Mouse (Mus musculus) myocyte (in vitro differentiated cells): Measurements from ENCODE around the gene Olfr558. TPM values are rescaled to one million over a fixed set of nuclear protein-coding genes. Genes with fewer than 3 reads are reported as not detected.

Source experiments
- H3K27me3 ChIP-seq: one replicate; pipeline ENCODE4 v1.6.1; 2011; ENCODE audit not compliant: control insufficient read depth, insufficient read depth, insufficient read length
- H3K36me3 ChIP-seq: one replicate; pipeline ENCODE4 v1.6.1; 2011; ENCODE audit not compliant: control insufficient read depth, insufficient read depth
- H3K4me2 ChIP-seq: one replicate; pipeline ENCODE4 v1.6.1; 2011; ENCODE audit warnings: low read depth, control low read depth
- H3K4me3 ChIP-seq: one replicate; pipeline ENCODE4 v1.5.1; 2011; ENCODE audit warnings: mild to moderate bottlenecking, control low read depth, moderate library complexity
- H3K79me2 ChIP-seq: one replicate; pipeline ENCODE4 v1.6.1; 2011; ENCODE audit not compliant: control insufficient read depth, insufficient read depth
- H3ac ChIP-seq: one replicate; pipeline ENCODE4 v1.6.1; 2011; ENCODE audit not compliant: control insufficient read depth, insufficient read length
- CEBPB ChIP-seq: IDR thresholded peaks from 2 replicates; pipeline ENCODE4 v1.6.1; 2011; ENCODE audit warnings: mild to moderate bottlenecking, moderate library complexity; ENCODE audit not compliant: poor library complexity, insufficient read depth, severe bottlenecking
- E2F4 ChIP-seq: IDR thresholded peaks from one replicate; pipeline ENCODE4 v1.6.1; 2011; ENCODE audit warnings: mild to moderate bottlenecking, control low read depth, moderate library complexity; ENCODE audit not compliant: insufficient read depth
- MAX ChIP-seq: IDR thresholded peaks from one replicate; pipeline ENCODE4 v1.6.1; 2011; ENCODE audit warnings: low read depth, mild to moderate bottlenecking, control low read depth
- MYOD1 ChIP-seq, 3 experiments: IDR thresholded peaks; one replicate each; pipeline ENCODE4 v1.6.1; 2011; ENCODE audit warnings: control low read depth in 2 of 3, low read depth in 2 of 3, mild to moderate bottlenecking in 2 of 3, moderate library complexity in 1 of 3; ENCODE audit not compliant: insufficient read length in 2 of 3, control insufficient read depth in 1 of 3
- MYOG ChIP-seq, 3 experiments: IDR thresholded peaks; one replicate each; pipeline ENCODE4 v1.6.1; 2011; ENCODE audit warnings: control low read depth in 2 of 3, low read depth in 2 of 3, mild to moderate bottlenecking in 2 of 3; ENCODE audit not compliant: insufficient read length in 2 of 3, control insufficient read depth in 1 of 3, insufficient read depth in 1 of 3
- POLR2A ChIP-seq: IDR thresholded peaks from one replicate; pipeline ENCODE4 v1.6.1; 2011; ENCODE audit warnings: low read depth, mild to moderate bottlenecking, control low read depth, moderate library complexity; ENCODE audit not compliant: insufficient read length
- POLR2AphosphoS2 ChIP-seq: IDR thresholded peaks from one replicate; pipeline ENCODE4 v1.6.1; 2011; ENCODE audit warnings: low read depth, control low read depth; ENCODE audit not compliant: insufficient read length
- REST ChIP-seq: IDR thresholded peaks from one replicate; pipeline ENCODE4 v1.6.1; 2011; ENCODE audit warnings: mild to moderate bottlenecking, control low read depth, moderate library complexity; ENCODE audit not compliant: insufficient read depth, insufficient read length
- SRF ChIP-seq: IDR thresholded peaks from one replicate; pipeline ENCODE4 v1.6.1; 2011; ENCODE audit warnings: low read depth; ENCODE audit not compliant: control insufficient read depth, insufficient read length
- TCF12 ChIP-seq: IDR thresholded peaks from one replicate; pipeline ENCODE4 v1.6.1; 2011; ENCODE audit warnings: mild to moderate bottlenecking, control low read depth; ENCODE audit not compliant: poor library complexity, insufficient read depth, severe bottlenecking
- TCF3 ChIP-seq: IDR thresholded peaks from one replicate; pipeline ENCODE4 v1.6.1; 2011; ENCODE audit warnings: low read depth, control low read depth; ENCODE audit not compliant: insufficient read length
- USF1 ChIP-seq: IDR thresholded peaks from one replicate; pipeline ENCODE4 v1.6.1; 2011; ENCODE audit warnings: low read depth, mild to moderate bottlenecking, control low read depth, moderate library complexity
- polyA plus RNA-seq: library from polyadenylated mRNA; unstranded; fragments of >200 nt; fragmentation: generic; extraction: Trizol; gene quantifications from one replicate; pipeline ENCODE4 v1.2.1, GENCODE M21; 2012; ENCODE audit warnings: missing spikeins

Olfr558 gene
- polyA plus RNA-seq, 1 experiment, result not detected

DNA sequence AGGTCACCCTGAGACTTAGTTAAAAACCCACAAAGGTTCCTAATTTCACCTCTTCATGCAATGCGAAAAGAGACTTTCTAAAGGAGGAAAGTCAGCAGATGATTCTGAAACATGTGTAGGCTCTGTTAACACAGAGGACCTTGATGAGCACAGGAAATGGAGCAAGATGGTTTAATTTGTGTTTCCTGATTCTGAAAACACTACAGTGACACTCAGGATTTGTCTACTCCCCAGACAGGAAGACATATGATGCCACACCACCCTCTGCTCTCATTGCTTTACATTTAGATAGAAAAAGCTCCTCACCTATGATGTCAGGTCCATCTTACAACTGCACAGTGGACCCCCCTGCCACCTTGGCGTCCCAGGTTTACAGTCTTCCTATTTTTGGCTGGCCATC lies 25.8 kb upstream of the Olfr558 start:
- Histone ChIP-seq H3ac (no peak overlapping the region), H3K4me2 (no peak overlapping the region), H3K36me3 (no peaks in the 10 kb centered on the region), H3K27me3 (no peaks in the 10 kb centered on the region), H3K4me3 (no peak overlapping the region), H3K79me2 (no peaks in the 10 kb centered on the region)
- no peak for TF ChIP-seq REST
- no peak for TF ChIP-seq MYOG (IDR thresholded peaks at IDR 0.05; ENCODE audit: control insufficient read depth in 1 of 3, insufficient read depth in 1 of 3, insufficient read length in 2 of 3, low read depth in 2 of 3)
- TF ChIP-seq POLR2A, result no peak
- no peak for TF ChIP-seq CEBPB
- no peak for TF ChIP-seq MAX
- no peak for TF ChIP-seq SRF
- no peak for TF ChIP-seq MYOD1 (IDR thresholded peaks at IDR 0.05; ENCODE audit: control insufficient read depth in 1 of 3, insufficient read length in 2 of 3, low read depth in 2 of 3)

DNA sequence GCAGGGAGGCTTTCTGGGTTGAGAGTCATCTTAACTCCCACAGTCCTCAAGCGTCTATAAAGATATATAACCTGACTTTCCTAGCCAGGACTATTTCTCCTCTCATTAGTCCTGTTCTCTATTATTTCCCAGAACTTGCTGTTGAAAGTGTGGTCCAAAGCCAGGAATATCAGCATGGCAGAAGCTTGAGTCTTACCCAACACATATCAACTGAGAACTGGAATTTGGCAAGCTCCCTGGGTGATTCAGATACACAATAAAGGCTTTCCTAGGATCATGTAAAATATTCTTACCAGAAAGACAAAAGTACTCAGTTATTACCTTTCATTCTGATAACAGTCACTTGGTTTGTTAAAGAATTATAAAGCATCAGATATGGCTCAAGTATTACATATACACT lies 20.1 kb upstream of the Olfr558 start:
- TF ChIP-seq MAX, result no peak
- TF ChIP-seq TCF3, result no peak
- no peak for TF ChIP-seq MYOG (IDR thresholded peaks at IDR 0.05; ENCODE audit: control insufficient read depth in 1 of 3, insufficient read depth in 1 of 3, insufficient read length in 2 of 3, low read depth in 2 of 3)
- TF ChIP-seq POLR2A, result no peak
- no peak for TF ChIP-seq POLR2AphosphoS2
- TF ChIP-seq REST, result no peak
- TF ChIP-seq CEBPB, result no peak
- no peak for TF ChIP-seq E2F4
- no peak for TF ChIP-seq MYOD1 (IDR thresholded peaks at IDR 0.05; ENCODE audit: control insufficient read depth in 1 of 3, insufficient read length in 2 of 3, low read depth in 2 of 3)
- no peak for TF ChIP-seq TCF12
- no peak for TF ChIP-seq USF1
- no peak for TF ChIP-seq SRF
- H3K4me3 ChIP-seq, result no peak overlapping the region
- H3ac ChIP-seq, result no peak overlapping the region
- no peaks in the 10 kb centered on the region for H3K36me3 ChIP-seq
- H3K27me3 ChIP-seq, result no peaks in the 10 kb centered on the region
- no peak overlapping the region for H3K4me2 ChIP-seq
- no peaks in the 10 kb centered on the region for H3K79me2 ChIP-seq

DNA sequence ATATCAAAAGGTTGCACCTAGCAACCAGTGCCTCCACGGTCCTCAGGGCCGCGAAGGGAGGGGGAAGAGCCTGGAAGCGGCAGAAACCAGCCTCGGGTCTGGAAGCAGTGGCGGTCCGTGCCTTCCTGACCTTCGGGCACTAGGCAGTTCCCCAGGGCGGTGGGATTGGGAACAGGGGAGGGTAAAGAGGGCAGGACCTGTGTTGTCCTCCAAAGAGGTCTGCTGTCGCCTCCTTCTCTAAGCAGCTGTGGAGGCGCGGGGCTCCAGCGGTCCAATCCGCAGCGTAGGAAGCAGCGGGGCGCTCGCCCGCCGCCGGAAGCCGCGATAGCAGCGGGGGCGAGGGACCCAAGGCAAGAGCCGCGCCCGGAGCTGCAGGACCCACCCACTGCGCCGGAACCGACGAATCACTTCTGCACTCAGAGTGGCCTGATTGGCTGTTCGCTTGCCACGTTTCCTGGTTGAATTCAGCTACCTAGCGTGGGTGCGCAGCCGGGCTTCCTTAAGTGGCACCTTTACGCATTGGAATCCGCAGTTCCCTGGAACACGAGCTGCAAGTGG lies 15.0 kb upstream of the Olfr558 start, which contains the start of gene Trim68:
Gene Trim68 (minus strand): TSS at position 384 of the 558 bp plus-strand sequence.
- Histone ChIP-seq H3K4me3 (peak within 1 kb of the TSS; percentile 35), H3K27me3 (no peaks in the 10 kb centered on the region), H3K4me2 (peak within 1 kb of the TSS; percentile 82), H3K36me3 (no peaks in the 10 kb centered on the region), H3ac (no peak within 1 kb of the TSS), H3K79me2 (no peaks in the 10 kb centered on the region)
- TF ChIP-seq USF1 (peak; percentile 38), SRF (no peak), MYOD1 (IDR thresholded peaks at IDR 0.05; ENCODE audit: control insufficient read depth in 1 of 3, insufficient read length in 2 of 3, low read depth in 2 of 3) (peak in 1 of 3 experiments; percentile 11), POLR2AphosphoS2 (peak; percentile 38), POLR2A (peak; percentile 66)

DNA sequence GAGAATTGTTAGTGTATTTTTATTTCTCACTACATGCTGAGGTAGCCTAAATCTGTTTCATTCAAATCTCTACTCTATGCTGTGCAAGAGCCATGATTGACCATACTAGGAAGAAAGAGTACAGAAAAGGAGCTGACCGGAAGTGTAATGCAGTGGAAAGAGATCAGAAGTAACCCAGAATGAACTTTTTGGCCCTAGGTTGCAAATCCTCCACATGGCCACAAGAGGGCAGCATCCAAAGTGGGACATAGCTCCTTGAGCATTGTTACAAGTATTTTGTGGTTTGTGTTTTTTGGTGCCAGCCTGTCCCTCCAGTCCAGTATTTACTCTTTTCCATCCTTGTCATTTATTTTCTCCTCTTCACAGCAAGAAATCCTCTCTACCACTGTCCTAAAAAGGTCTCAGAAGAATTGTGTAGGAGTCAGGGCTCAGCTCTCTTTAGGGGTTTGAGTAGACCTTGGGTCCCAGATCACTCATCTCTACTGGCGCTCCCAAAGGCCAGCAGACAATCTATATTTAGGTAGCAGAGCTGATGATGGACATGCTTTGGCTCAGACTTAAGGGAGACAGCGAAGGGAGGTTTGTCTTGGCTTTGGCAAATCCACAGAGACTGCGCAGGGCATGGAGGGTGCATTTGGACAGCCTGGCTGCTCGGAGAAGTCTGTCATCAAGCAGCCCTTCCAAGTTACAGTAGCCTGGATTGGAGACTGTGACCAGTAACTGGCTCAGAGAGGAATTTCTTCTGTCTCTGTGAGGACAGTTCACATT lies 6.5 kb upstream of the Olfr558 start, which contains the start of gene Olfr557:
Gene Olfr557 (plus strand): TSS at position 553 of the 768 bp plus-strand sequence.
- Histone ChIP-seq H3K27me3 (no peaks in the 10 kb centered on the region), H3K79me2 (no peaks in the 10 kb centered on the region), H3K4me3 (no peak within 1 kb of the TSS), H3ac (no peak within 1 kb of the TSS), H3K36me3 (no peaks in the 10 kb centered on the region), H3K4me2 (no peak within 1 kb of the TSS)
- TF ChIP-seq MYOD1 (IDR thresholded peaks at IDR 0.05; ENCODE audit: control insufficient read depth in 1 of 3, insufficient read length in 2 of 3, low read depth in 2 of 3), result no peak
- TF ChIP-seq MAX, result no peak
- TF ChIP-seq TCF3, result no peak
- TF ChIP-seq REST, result no peak

DNA sequence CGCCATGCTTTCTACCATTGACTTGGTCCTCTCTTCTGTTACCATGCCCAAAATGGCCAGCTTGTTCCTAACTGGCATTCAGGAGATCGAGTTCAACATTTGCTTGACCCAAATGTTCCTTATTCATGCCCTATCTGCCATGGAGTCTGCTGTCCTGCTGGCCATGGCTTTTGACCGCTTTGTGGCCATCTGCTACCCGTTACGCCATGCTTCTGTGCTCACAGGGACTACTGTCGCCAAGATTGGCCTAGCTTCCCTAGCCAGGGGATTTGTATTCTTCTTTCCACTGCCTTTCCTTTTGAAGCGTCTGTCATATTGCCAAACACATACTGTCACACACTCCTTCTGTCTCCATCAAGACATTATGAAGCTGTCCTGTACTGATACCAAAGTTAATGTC lies 3.6 kb upstream of the Olfr558 start:
- Histone ChIP-seq H3K36me3 (no peaks in the 10 kb centered on the region), H3ac (no peak overlapping the region), H3K4me2 (no peak overlapping the region), H3K79me2 (no peaks in the 10 kb centered on the region), H3K4me3 (no peak overlapping the region), H3K27me3 (no peaks in the 10 kb centered on the region)
- no peak for TF ChIP-seq POLR2A
- TF ChIP-seq SRF, result no peak
- no peak for TF ChIP-seq TCF12
- TF ChIP-seq MYOD1 (IDR thresholded peaks at IDR 0.05; ENCODE audit: control insufficient read depth in 1 of 3, insufficient read length in 2 of 3, low read depth in 2 of 3), result no peak
- TF ChIP-seq TCF3, result no peak
- TF ChIP-seq USF1, result no peak
- no peak for TF ChIP-seq POLR2AphosphoS2
- no peak for TF ChIP-seq E2F4
- TF ChIP-seq MYOG (IDR thresholded peaks at IDR 0.05; ENCODE audit: control insufficient read depth in 1 of 3, insufficient read depth in 1 of 3, insufficient read length in 2 of 3, low read depth in 2 of 3), result no peak
- TF ChIP-seq REST, result no peak
- no peak for TF ChIP-seq MAX
- no peak for TF ChIP-seq CEBPB
